Comparison of ENCODE assay signal across 8 mouse cellular contexts in the genomic region with DNA sequence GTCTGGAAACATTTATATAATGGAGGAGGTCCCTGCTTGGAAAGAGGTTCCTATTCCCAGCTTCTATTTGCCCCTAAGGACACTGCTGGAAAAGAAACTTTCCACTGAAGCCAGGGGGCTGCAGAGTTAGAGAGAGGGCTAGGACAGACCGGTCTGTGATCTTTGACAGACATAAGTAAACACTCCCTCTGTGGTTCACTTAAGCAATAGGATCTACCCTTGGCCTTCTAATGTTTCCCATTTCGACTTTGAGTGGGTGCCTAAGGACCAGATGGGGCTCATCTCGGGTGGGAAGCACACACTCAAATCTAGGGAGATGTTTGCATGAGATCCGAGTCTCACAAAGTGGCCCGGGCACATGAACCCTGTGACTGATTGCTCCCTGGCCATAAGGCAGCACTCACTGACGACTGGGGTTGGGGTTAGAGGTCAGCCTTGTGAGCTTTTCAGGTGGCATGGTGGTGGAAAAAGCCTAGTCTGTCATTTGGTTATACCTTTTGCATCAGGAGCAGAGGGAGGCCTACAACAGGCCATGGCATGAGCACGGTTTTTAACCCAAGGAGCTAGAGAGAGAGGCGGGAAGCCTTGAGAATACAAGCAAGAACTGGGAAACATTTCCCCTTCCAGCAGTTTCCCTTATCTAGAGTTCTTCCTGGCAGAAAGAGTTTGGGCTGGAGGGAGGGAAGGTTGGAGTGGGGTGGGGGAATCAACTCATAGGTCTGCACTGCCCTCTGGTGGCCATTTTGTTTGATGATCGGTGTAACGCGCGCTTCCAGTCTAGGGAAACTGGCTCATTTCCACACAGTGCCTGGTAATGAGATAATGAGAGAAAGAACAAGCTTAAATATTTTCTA. TPM values are rescaled to one million over a fixed set of nuclear protein-coding genes. Genes with fewer than 3 reads are reported as not detected.
DNase-seq lines count a peak whose midpoint lies in the region; ATAC-seq and TF ChIP-seq lines count a peak whose summit lies in the region.

No protein-coding gene starts in this region.

- TF ChIP-seq CTCF in ES-Bruce4 (IDR thresholded peaks at IDR 0.05; ENCODE audit: low read depth, low read length) = peak; percentile 79
- peak; percentile 83 for TF ChIP-seq CTCF in kidney, postnatal 0 days (IDR thresholded peaks at IDR 0.05; ENCODE audit: low read depth)

- no peak for TF ChIP-seq EP300 in ES-Bruce4 (IDR thresholded peaks at IDR 0.05; ENCODE audit: insufficient read depth, low read depth, low read length)

- no peak for TF ChIP-seq POLR2A in ES-Bruce4 (IDR thresholded peaks at IDR 0.05; ENCODE audit: insufficient read depth, low read length)

- peak; percentile 37 for DNase-seq in c-Kit-positive CD71-positive TER-119-negative erythroid progenitor cells, embryonic 14.5 days (ENCODE audit: low read depth)
- peak; percentile 92 for DNase-seq in kidney, postnatal 0 days (ENCODE audit: low spot score)
- DNase-seq in naive thymus-derived CD4-positive, alpha-beta T cell, adult 2 months (ENCODE audit: low read depth) = peak; percentile 2
- peak; percentile 66 for DNase-seq in telencephalon, adult 2 months (ENCODE audit: low read depth, low spot score)

- no peaks in the 10 kb centered on the region; the same call in 1 of the 2 replicates for H3K9me3 ChIP-seq in ES-Bruce4 (replicated peaks; ENCODE audit: control insufficient read depth, insufficient read depth, low read length, poor library complexity, severe bottlenecking)
- no peaks in the 10 kb centered on the region for H3K9me3 ChIP-seq in forebrain, embryonic 12.5 days
- H3K9me3 ChIP-seq in heart, embryonic 15.5 days (replicated peaks) = no peaks in the 10 kb centered on the region
- no peaks in the 10 kb centered on the region for H3K9me3 ChIP-seq in kidney, postnatal 0 days (replicated peaks; ENCODE audit: low read length)
- H3K9me3 ChIP-seq in limb, embryonic 15.5 days = no peaks in the 10 kb centered on the region

- no peak overlapping the region for H3K4me3 ChIP-seq in ES-Bruce4 (ENCODE audit: low read depth, low read length)
- H3K4me3 ChIP-seq in forebrain, embryonic 12.5 days (replicated peaks) = no peak overlapping the region
- no peak overlapping the region for H3K4me3 ChIP-seq in heart, embryonic 15.5 days
- H3K4me3 ChIP-seq in kidney, postnatal 0 days (replicated peaks; ENCODE audit: low read depth, low read length) = no peak overlapping the region
- no peak overlapping the region for H3K4me3 ChIP-seq in limb, embryonic 15.5 days

- no peak overlapping the region for H3K9ac ChIP-seq in ES-Bruce4 (ENCODE audit: low read depth, poor library complexity, severe bottlenecking)
- no peak overlapping the region for H3K9ac ChIP-seq in forebrain, embryonic 12.5 days
- no peak overlapping the region for H3K9ac ChIP-seq in heart, embryonic 15.5 days
- no peak overlapping the region for H3K9ac ChIP-seq in kidney, postnatal 0 days (ENCODE audit: low read depth, low read length)
- no peak overlapping the region for H3K9ac ChIP-seq in limb, embryonic 15.5 days

- ATAC-seq in forebrain, embryonic 12.5 days (ENCODE audit: low FRiP score) = peak; percentile 88
- ATAC-seq in heart, embryonic 15.5 days (replicated peaks; ENCODE audit: insufficient number of reproducible peaks, insufficient read depth, low FRiP score, low read depth) = peak; percentile 62
- ATAC-seq in kidney, postnatal 0 days (replicated peaks; ENCODE audit: low FRiP score, low read depth) = peak; percentile 36
- 0 out of 2 replicates have a peak, but pooled peaks have one; percentile 71 for ATAC-seq in limb, embryonic 15.5 days (ENCODE audit: insufficient number of reproducible peaks, low FRiP score, low TSS enrichment, low read depth)

- H3K36me3 ChIP-seq in ES-Bruce4 (ENCODE audit: control insufficient read depth, insufficient read depth, low read length, poor library complexity, severe bottlenecking) = no peaks in the 10 kb centered on the region
- H3K36me3 ChIP-seq in forebrain, embryonic 12.5 days (replicated peaks) = no peaks in the 10 kb centered on the region
- H3K36me3 ChIP-seq in heart, embryonic 15.5 days = no peaks in the 10 kb centered on the region
- H3K36me3 ChIP-seq in kidney, postnatal 0 days (ENCODE audit: insufficient read depth, low read length) = no peaks in the 10 kb centered on the region
- H3K36me3 ChIP-seq in limb, embryonic 15.5 days = no peaks in the 10 kb centered on the region

- no peak overlapping the region for H3K4me2 ChIP-seq in forebrain, embryonic 12.5 days
- peak overlapping the region; percentile 24 for H3K4me2 ChIP-seq in heart, embryonic 15.5 days
- H3K4me2 ChIP-seq in kidney, postnatal 0 days (ENCODE audit: low read length) = no peak overlapping the region
- no peak overlapping the region for H3K4me2 ChIP-seq in limb, embryonic 15.5 days

- no peaks in the 10 kb centered on the region for H3K27me3 ChIP-seq in ES-Bruce4 (ENCODE audit: control insufficient read depth, insufficient read depth, low read length, poor library complexity, severe bottlenecking)
- H3K27me3 ChIP-seq in forebrain, embryonic 12.5 days = no peaks in the 10 kb centered on the region
- peaks cover 19% of the 10 kb centered on the region; the same call in 1 of the 2 replicates for H3K27me3 ChIP-seq in heart, embryonic 15.5 days
- no peaks in the 10 kb centered on the region for H3K27me3 ChIP-seq in kidney, postnatal 0 days (ENCODE audit: insufficient read depth, low read length)
- H3K27me3 ChIP-seq in limb, embryonic 15.5 days = no peaks in the 10 kb centered on the region

- WGBS in forebrain, embryonic 12.5 days = 37% methylated on average over 12 of the region's 12 CpGs
- WGBS in heart, embryonic 15.5 days = 19% methylated on average over 12 of the region's 12 CpGs
- WGBS in kidney, postnatal 0 days = 19% methylated on average over 12 of the region's 12 CpGs
- 28% methylated on average over 12 of the region's 12 CpGs for WGBS in limb, embryonic 15.5 days

- H3K27ac ChIP-seq in ES-Bruce4 (ENCODE audit: insufficient read depth, low read length) = no peak overlapping the region
- H3K27ac ChIP-seq in forebrain, embryonic 12.5 days = no peak overlapping the region
- H3K27ac ChIP-seq in heart, embryonic 15.5 days = no peak overlapping the region
- H3K27ac ChIP-seq in kidney, postnatal 0 days = no peak overlapping the region
- peak overlapping the region; percentile 43; the same call in 1 of the 2 replicates for H3K27ac ChIP-seq in limb, embryonic 15.5 days

- no peaks in the 10 kb centered on the region for H3K4me1 ChIP-seq in ES-Bruce4 (ENCODE audit: control insufficient read depth, insufficient read depth, low read length)
- H3K4me1 ChIP-seq in forebrain, embryonic 12.5 days = peaks cover 6% of the 10 kb centered on the region; the same call in 1 of the 2 replicates
- peaks cover 5% of the 10 kb centered on the region for H3K4me1 ChIP-seq in heart, embryonic 15.5 days (replicated peaks)
- no peaks in the 10 kb centered on the region for H3K4me1 ChIP-seq in kidney, postnatal 0 days (replicated peaks; ENCODE audit: insufficient read depth, low read length)
- H3K4me1 ChIP-seq in limb, embryonic 15.5 days = peaks cover 3% of the 10 kb centered on the region

RNA-seq across cellular contexts. Expression of gene Adcyap1r1, which starts 59.7 kb away (rescaled TPM):
- polyA plus RNA-seq in ES-Bruce4 (2011; ENCODE audit: insufficient read depth, insufficient read length, low read depth, missing spikeins) = 0.34 TPM in 1 of 2 replicates, not detected in the other
- polyA plus RNA-seq in forebrain, embryonic 12.5 days (2016; fragmentation: Nextera tagmentation; extraction: Ambion mirVana) = 13.4 and 15.7 TPM in 2 replicates
- polyA plus RNA-seq in heart, embryonic 15.5 days (2015; fragmentation: Nextera tagmentation; extraction: Ambion mirVana) = 2.6 and 4.2 TPM in 2 replicates
- 1.2 TPM in 2 replicates for polyA plus RNA-seq in kidney, postnatal 0 days (2015; fragmentation: Nextera tagmentation; extraction: Ambion mirVana)
- 1.4 and 2.1 TPM in 2 replicates for polyA plus RNA-seq in limb, embryonic 15.5 days (2015; fragmentation: Nextera tagmentation; extraction: Ambion mirVana)

Comparison
In these comparisons a context has a peak if more than half of its experiments do, and no peak if none do; other contexts are left out.
1. DNase-seq: peak in every context shown above with its lines; median percentile 92 in kidney, postnatal 0 days; 66 in telencephalon, adult 2 months; 37 in c-Kit-positive CD71-positive TER-119-negative erythroid progenitor cells, embryonic 14.5 days; 2 in naive thymus-derived CD4-positive, alpha-beta T cell, adult 2 months.
2. ATAC-seq: peak in every context shown above with its lines; median percentile 88 in forebrain, embryonic 12.5 days; 71 in limb, embryonic 15.5 days; 62 in heart, embryonic 15.5 days; 36 in kidney, postnatal 0 days.